Mouse (Mus musculus) embryo, embryonic 9.5 days (tissue): ENCODE data around the gene Rad51b.

Experiments
- DNase-seq: peaks from one replicate; pipeline ENCODE4 v3.0.0-alpha.2; 2017; ENCODE audit errors: extremely low spot score

Rad51b gene

GRCm38 (mm10) chr12:79859354-79860247, 562.5 kb downstream of the Rad51b start:
- peak; percentile 73 for DNase-seq

GRCm38 (mm10) chr12:79860248-79860555, 563.1 kb downstream of the Rad51b start:
- no peak for DNase-seq
